Mouse (Mus musculus) gastrocnemius, adult 2 months (tissue): ENCODE measurements at regions not wholly inside any gene's neighbourhood (a gene's known extent, or its start where the extent isn't known, plus 50 kb on each side); places are given as distances from the start of the nearest gene placed in this dataset.
A peak's percentile ranks its signal among the peaks of the same experiment; 100 is the strongest.

Experiments
- DNase-seq: peaks from one replicate; pipeline ENCODE4 v3.0.0; 2022
- H3K27ac ChIP-seq: fragments of 200-600 bp; 2 replicates; pipeline ENCODE4 v1.8.1; 2022; ENCODE audit warnings: mild to moderate bottlenecking
- H3K4me3 ChIP-seq: fragments of 200-600 bp; 2 replicates; pipeline ENCODE4 v1.8.1; 2022; ENCODE audit warnings: mild to moderate bottlenecking, moderate library complexity
- CTCF ChIP-seq: fragments of 200-600 bp; IDR thresholded peaks from 2 replicates; pipeline ENCODE4 v1.8.1; 2022; ENCODE audit warnings: antibody characterized with exemption, mild to moderate bottlenecking, moderate library complexity
- intact Hi-C: fragments of 180-260 bp; cut with DNase I; formaldehyde crosslinking; loops from one replicate; pipeline ENCODE4 v1.15.1; 2025

- no peak for DNase-seq
- no peak overlapping the region for H3K27ac ChIP-seq
- intact Hi-C loops: no loop called here
- H3K4me3 ChIP-seq: no peak overlapping the region
- no peak for TF ChIP-seq CTCF
These were observed 605.8 kb upstream of the Slc35b3 start for GRCm38 (mm10) chr13:39566491-39566890.

- TF ChIP-seq CTCF: no peak
- H3K4me3 ChIP-seq: no peak overlapping the region
- intact Hi-C loops: no loop called here
- DNase-seq: no peak
- no peak overlapping the region for H3K27ac ChIP-seq
These were observed 577.2 kb upstream of the Slc35b3 start for GRCm38 (mm10) chr13:39537724-39538440.

DNA sequence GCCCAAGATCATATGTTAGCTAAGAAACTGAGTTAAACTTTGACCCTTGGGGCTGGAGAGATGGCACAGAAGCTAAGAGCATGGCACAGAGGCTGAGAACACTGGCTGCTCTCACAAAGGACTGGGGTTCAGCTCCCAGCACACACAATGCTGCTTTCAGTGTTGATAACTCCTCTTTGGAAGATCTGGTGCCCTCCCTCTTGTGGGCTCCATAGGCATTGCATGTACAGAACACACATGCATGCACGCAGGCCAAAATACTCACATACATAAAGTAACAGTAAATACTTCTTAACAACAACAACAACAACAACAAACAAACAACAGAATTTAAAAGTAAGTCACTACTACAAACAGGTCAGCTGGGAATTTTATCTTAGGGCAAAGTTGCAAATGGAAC is 565.8 kb upstream of the Slc35b3 start:
- no peak for TF ChIP-seq CTCF
- H3K27ac ChIP-seq: no peak overlapping the region
- intact Hi-C loops: no loop called here

GRCm38 (mm10) chr13:39523856-39524301 is 563.2 kb upstream of the Slc35b3 start:
- DNase-seq: no peak
- TF ChIP-seq CTCF: no peak
- intact Hi-C loops: no loop called here
- Histone ChIP-seq H3K4me3 (no peak overlapping the region), H3K27ac (no peak overlapping the region)

More for the DNA sequence above, 565.8 kb upstream of the Slc35b3 start:
- no peak for DNase-seq
- H3K4me3 ChIP-seq: no peak overlapping the region

DNA sequence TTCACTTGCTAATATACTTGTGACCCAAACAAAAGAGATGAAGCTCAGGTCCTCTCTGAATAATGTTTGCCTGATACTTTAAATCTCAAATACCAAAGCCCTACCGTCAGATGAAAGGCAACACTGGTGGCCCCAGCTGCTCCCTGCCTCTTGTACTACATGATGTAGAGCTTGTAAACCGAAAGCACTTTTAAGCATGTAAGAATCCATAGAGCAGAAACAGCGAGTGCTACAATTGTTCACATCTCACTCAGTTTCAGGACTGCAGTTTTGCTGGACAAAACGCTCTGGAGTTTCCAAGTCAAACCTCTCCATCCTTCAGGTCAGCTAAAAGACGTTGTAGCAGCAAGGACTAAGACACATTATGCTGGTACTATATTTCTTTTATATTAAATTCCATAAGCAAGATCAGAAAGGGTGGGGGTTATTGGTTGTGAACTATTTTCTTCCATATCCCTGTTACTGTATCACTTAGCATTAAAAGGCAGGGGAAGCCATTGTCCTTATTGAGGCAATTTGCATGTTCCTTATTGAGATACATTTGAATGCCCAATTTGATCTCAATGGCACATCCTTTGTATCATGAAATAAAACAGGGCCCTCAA is 562.7 kb upstream of the Slc35b3 start:
- H3K27ac ChIP-seq: no peak overlapping the region
- intact Hi-C loops: no loop called here
- no peak for TF ChIP-seq CTCF
- no peak for DNase-seq
- H3K4me3 ChIP-seq: no peak overlapping the region

- intact Hi-C loops: no loop called here
- DNase-seq: no peak
- Histone ChIP-seq H3K4me3 (no peak overlapping the region), H3K27ac (no peak overlapping the region)
- no peak for TF ChIP-seq CTCF
These were observed 560.2 kb upstream of the Slc35b3 start for GRCm38 (mm10) chr13:39520846-39521245.

DNA sequence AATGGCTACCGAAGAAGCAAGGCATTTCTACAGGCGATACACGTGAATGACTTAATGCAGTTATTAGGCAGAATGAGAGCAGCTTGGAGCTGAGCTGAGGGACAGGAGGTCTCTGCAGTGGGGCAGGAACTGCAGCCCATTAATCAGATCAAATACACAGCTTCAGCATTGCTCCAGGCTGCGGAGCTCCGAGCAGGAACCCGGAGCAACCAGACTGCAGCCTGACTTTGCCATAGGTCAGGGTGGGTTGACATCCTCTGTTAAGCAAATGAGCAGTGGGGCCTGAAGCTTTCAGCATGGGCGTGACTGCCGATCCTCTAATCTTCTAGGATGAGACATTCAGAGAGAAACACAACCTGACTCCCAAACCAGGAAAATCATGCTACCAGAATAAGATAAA is 555.4 kb upstream of the Slc35b3 start:
- no peak for TF ChIP-seq CTCF
- intact Hi-C loops: no loop called here
- no peak for DNase-seq
- Histone ChIP-seq H3K4me3 (no peak overlapping the region), H3K27ac (no peak overlapping the region)

DNA sequence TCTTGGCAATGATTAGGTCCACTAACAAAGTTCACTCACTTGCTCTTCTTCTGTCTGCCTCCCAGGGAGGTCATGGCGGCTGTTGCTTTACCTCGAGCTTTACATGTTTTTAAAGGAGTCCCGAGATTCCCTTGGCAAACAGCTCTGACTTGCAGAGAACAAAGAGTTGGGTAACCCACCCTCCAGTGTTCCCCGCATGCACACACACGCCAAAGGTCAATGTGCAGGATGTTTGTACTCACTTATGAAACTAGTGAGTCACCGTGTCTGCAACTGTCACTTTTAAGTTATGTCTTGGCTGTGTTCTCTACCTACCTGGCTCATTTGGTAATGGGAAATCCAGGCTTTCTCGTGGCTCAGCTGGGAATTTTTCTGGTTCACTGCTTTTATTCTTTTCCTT is 529.1 kb upstream of the Slc35b3 start:
- no peak for DNase-seq
- Histone ChIP-seq H3K27ac (no peak overlapping the region), H3K4me3 (no peak overlapping the region)
- intact Hi-C loops: no loop called here
- TF ChIP-seq CTCF: no peak

DNA sequence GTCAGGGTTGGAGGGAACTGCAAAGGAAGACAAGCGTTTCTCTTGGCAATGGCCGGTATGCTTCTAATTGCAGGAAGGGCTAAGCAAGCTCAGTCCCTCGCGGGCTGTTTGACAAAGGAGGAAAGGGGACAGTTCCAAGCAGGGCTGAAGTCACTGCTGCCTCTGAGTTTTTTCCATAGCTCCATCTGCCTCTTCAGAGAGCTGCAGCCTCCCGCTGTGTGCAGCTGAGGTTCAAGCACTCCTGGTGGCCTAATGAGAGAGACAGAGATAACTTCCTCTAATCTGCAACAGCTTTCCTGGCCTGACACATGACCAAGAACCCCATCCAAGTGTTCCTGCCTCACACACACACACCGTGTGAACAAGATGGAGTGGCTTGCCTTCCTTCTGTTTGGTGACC is 511.9 kb upstream of the Slc35b3 start:
- Histone ChIP-seq H3K27ac (no peak overlapping the region), H3K4me3 (no peak overlapping the region)
- no peak for DNase-seq
- TF ChIP-seq CTCF: no peak
- intact Hi-C loops: no loop called here

DNA sequence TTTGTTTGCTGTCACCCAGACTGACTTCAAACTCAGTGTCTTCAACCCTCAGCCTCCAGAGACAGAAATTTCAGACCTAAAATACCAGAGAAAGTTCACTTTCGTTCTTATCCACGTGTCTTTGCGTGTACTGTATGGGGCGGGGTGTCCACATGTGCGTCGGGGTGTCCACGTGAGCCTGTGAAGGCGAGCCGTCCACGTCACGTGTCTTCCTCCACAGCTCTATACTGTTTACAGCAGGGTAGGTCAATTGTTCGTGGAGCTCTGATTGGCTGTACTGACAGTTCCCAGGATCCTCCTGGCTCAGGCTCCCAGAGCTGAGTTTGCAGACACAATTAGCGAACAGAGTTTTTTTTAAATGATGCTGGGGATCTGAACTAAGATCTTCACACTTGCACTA is 481.1 kb upstream of the Slc35b3 start:
- no peak for DNase-seq
- Histone ChIP-seq H3K27ac (no peak overlapping the region), H3K4me3 (no peak overlapping the region)
- intact Hi-C loops: loop anchor here (5.0 kb wide), 1 partner anchor 1306 kb away; no protein-coding TSS in a partner anchor
- TF ChIP-seq CTCF: no peak

- DNase-seq: peak; percentile 31
These were observed 480.2 kb upstream of the Slc35b3 start for GRCm38 (mm10) chr13:39440907-39441306.

GRCm38 (mm10) chr13:39440336-39440735 is 479.7 kb upstream of the Slc35b3 start:
- H3K4me3 ChIP-seq: no peak overlapping the region
- no peak for TF ChIP-seq CTCF
- no peak overlapping the region for H3K27ac ChIP-seq
- intact Hi-C loops: loop anchor here (5.0 kb wide), 1 partner anchor 1307 kb away; no protein-coding TSS in a partner anchor
- no peak for DNase-seq

More at GRCm38 (mm10) chr13:39440907-39441306, 480.2 kb upstream of the Slc35b3 start:
- intact Hi-C loops: loop anchor here (5.0 kb wide), 1 partner anchor 1306 kb away; no protein-coding TSS in a partner anchor
- peak overlapping the region; percentile 9; the same call in 1 of the 2 replicates for H3K4me3 ChIP-seq
- H3K27ac ChIP-seq: no peak overlapping the region
- TF ChIP-seq CTCF: peak; percentile 95

- no peak overlapping the region for H3K4me3 ChIP-seq
- DNase-seq: no peak
- intact Hi-C loops: no loop called here
- no peak for TF ChIP-seq CTCF
- H3K27ac ChIP-seq: no peak overlapping the region
These were observed 467.3 kb upstream of the Slc35b3 start for GRCm38 (mm10) chr13:39427996-39428395.
